Mouse (Mus musculus): ENCODE measurements around the gene Spg21. TPM values are rescaled to one million over a fixed set of nuclear protein-coding genes. Genes with fewer than 3 reads are reported as not detected.

Spg21 gene
- 10 to 100 TPM; 48.1 to 59.8 TPM for total RNA-seq (2021)
- long read RNA-seq, experiment 1, transcript Spg21-201 (9 exons, 2,680 nt): major isoform, 41 of 54 reads
- long read RNA-seq, experiment 1, partial matches to known transcripts: 2 of 54 reads
- long read RNA-seq, experiment 1, other reads (novel, unspliced or antisense): 11 of 54 reads
- long read RNA-seq, experiment 2, transcript Spg21-201 (9 exons, 2,680 nt): major isoform, 62 of 79 reads
- long read RNA-seq, experiment 2, partial matches to known transcripts: 4 of 79 reads
- long read RNA-seq, experiment 2, other reads (novel, unspliced or antisense): 13 of 79 reads

GRCm38 (mm10) chr9:65460732-65461442 lies at the start of gene Spg21:
Gene Spg21, plus strand, starts transcription at chr9:65460947.
- DNase-seq: peak; percentile 97

GRCm38 (mm10) chr9:65411326-65411725 lies 49.4 kb upstream of the Spg21 start:
- no peak for DNase-seq

GRCm38 (mm10) chr9:65417738-65418137 lies 43.0 kb upstream of the Spg21 start:
- no peak for DNase-seq

GRCm38 (mm10) chr9:65419633-65420032 lies 41.1 kb upstream of the Spg21 start:
- no peak for DNase-seq

GRCm38 (mm10) chr9:65422760-65423501 lies 37.8 kb upstream of the Spg21 start, which contains the start of gene Slc51b:
Gene Slc51b, minus strand, starts transcription at chr9:65422955.
- DNase-seq: no peak

GRCm38 (mm10) chr9:65424393-65424792 lies 36.4 kb upstream of the Spg21 start:
- DNase-seq: no peak

GRCm38 (mm10) chr9:65427511-65427910 lies 33.2 kb upstream of the Spg21 start:
- DNase-seq: no peak

- no peak for DNase-seq
Observed at GRCm38 (mm10) chr9:65428003-65428402, 32.7 kb upstream of the Spg21 start.

GRCm38 (mm10) chr9:65430401-65430800 lies 30.3 kb upstream of the Spg21 start:
- DNase-seq: no peak

- no peak for DNase-seq
Observed at GRCm38 (mm10) chr9:65430921-65431320, 29.8 kb upstream of the Spg21 start.

GRCm38 (mm10) chr9:65432236-65432635 lies 28.5 kb upstream of the Spg21 start:
- DNase-seq: peak; percentile 83

GRCm38 (mm10) chr9:65434140-65434539 lies 26.6 kb upstream of the Spg21 start:
- peak; percentile 48 for DNase-seq

GRCm38 (mm10) chr9:65435211-65435610 lies 25.5 kb upstream of the Spg21 start:
- DNase-seq: no peak

GRCm38 (mm10) chr9:65435671-65436301 lies 25.0 kb upstream of the Spg21 start, which contains the start of gene Mtfmt:
Gene Mtfmt, plus strand, starts transcription at chr9:65435782.
- DNase-seq: peak; percentile 95

- no peak for DNase-seq
Observed at GRCm38 (mm10) chr9:65444692-65445091, 16.1 kb upstream of the Spg21 start.

GRCm38 (mm10) chr9:65447951-65448350 lies 12.8 kb upstream of the Spg21 start:
- no peak for DNase-seq

GRCm38 (mm10) chr9:65458975-65459374 lies 1.8 kb upstream of the Spg21 start:
- no peak for DNase-seq

GRCm38 (mm10) chr9:65460198-65460597 lies 549 bp upstream of the Spg21 start:
- no peak for DNase-seq

GRCm38 (mm10) chr9:65462544-65462943 lies 1.8 kb downstream of the Spg21 start:
- no peak for DNase-seq

GRCm38 (mm10) chr9:65464161-65464560 lies 3.4 kb downstream of the Spg21 start:
- DNase-seq: peak; percentile 29

- no peak for DNase-seq
Observed at GRCm38 (mm10) chr9:65465241-65465640, 4.5 kb downstream of the Spg21 start.

GRCm38 (mm10) chr9:65467686-65468085 lies 6.9 kb downstream of the Spg21 start:
- DNase-seq: no peak
